Comparison of ENCODE assay signal across 31 mouse cellular contexts in genomic region chr17:25468301-25468700, GRCm38 (mm10). TPM values are rescaled to one million over a fixed set of nuclear protein-coding genes. Genes with fewer than 3 reads are reported as not detected.
DNase-seq lines count a peak whose midpoint lies in the region; ATAC-seq and TF ChIP-seq lines count a peak whose summit lies in the region.
"Had no signal": no experiment of that assay in that cellular context is flagged by ENCODE, and none has a peak within 500 bp of the region (broad histone marks: within the 10 kb centered on the region; RNA-seq: fewer than 3 reads in every experiment).

No protein-coding gene starts in this region.

- WGBS in cerebellum, adult 2 months, result 41% methylated on average over 6 of the region's 6 CpGs
- WGBS in heart, embryonic 13.5 days, result 34% methylated on average over 6 of the region's 6 CpGs
- 71% methylated on average over 6 of the region's 6 CpGs for WGBS in neural tube, embryonic 15.5 days
- WGBS in forebrain, embryonic 13.5 days, result 70% methylated on average over 6 of the region's 6 CpGs

- H3K9me3 ChIP-seq in heart, embryonic 13.5 days, result no peaks in the 10 kb centered on the region
- H3K9me3 ChIP-seq in neural tube, embryonic 15.5 days (replicated peaks), result no peaks in the 10 kb centered on the region
- H3K9me3 ChIP-seq in forebrain, embryonic 13.5 days (replicated peaks), result no peaks in the 10 kb centered on the region
- H3K9me3 ChIP-seq: forebrain, embryonic 12.5 days; G1E; intestine, embryonic 15.5 days; limb, embryonic 13.5 days; liver, embryonic 12.5 days; neural tube, embryonic 12.5 days had no signal

- H3K9ac ChIP-seq in heart, embryonic 13.5 days, result peak overlapping the region; percentile 44
- 0 out of 2 replicates have a peak overlapping the region, but pooled peaks have one; percentile 10 for H3K9ac ChIP-seq in neural tube, embryonic 15.5 days (replicated peaks)
- no peak overlapping the region for H3K9ac ChIP-seq in forebrain, embryonic 13.5 days
- H3K9ac ChIP-seq: forebrain, embryonic 12.5 days; intestine, embryonic 15.5 days; limb, embryonic 13.5 days; liver, embryonic 12.5 days; liver, postnatal 0 days; neural tube, embryonic 12.5 days had no signal

- no peak overlapping the region for H3K4me2 ChIP-seq in heart, embryonic 13.5 days
- no peak overlapping the region for H3K4me2 ChIP-seq in neural tube, embryonic 15.5 days
- no peak overlapping the region for H3K4me2 ChIP-seq in forebrain, embryonic 13.5 days
- H3K4me2 ChIP-seq: forebrain, embryonic 12.5 days; intestine, embryonic 15.5 days; limb, embryonic 13.5 days; liver, embryonic 12.5 days; midbrain, embryonic 11.5 days; neural tube, embryonic 12.5 days had no signal

- no peaks in the 10 kb centered on the region for H3K36me3 ChIP-seq in heart, embryonic 13.5 days
- H3K36me3 ChIP-seq in neural tube, embryonic 15.5 days, result no peaks in the 10 kb centered on the region
- no peaks in the 10 kb centered on the region for H3K36me3 ChIP-seq in forebrain, embryonic 13.5 days (ENCODE audit: poor library complexity, severe bottlenecking)
- H3K36me3 ChIP-seq: forebrain, embryonic 12.5 days; G1E; intestine, embryonic 15.5 days; limb, embryonic 13.5 days; liver, embryonic 12.5 days; neural tube, embryonic 12.5 days had no signal

- H3K27ac ChIP-seq in cerebellum, adult 2 months (ENCODE audit: insufficient read depth, low read length), result no peak overlapping the region
- peak overlapping the region; percentile 55; the same call in 1 of the 2 replicates for H3K27ac ChIP-seq in heart, embryonic 13.5 days (replicated peaks)
- H3K27ac ChIP-seq in neural tube, embryonic 15.5 days (replicated peaks), result no peak overlapping the region
- no peak overlapping the region for H3K27ac ChIP-seq in forebrain, embryonic 13.5 days
- H3K27ac ChIP-seq: forebrain, embryonic 12.5 days; hindbrain, postnatal 0 days; intestine, embryonic 15.5 days; kidney, postnatal 0 days; limb, embryonic 13.5 days; liver, embryonic 12.5 days; neural tube, embryonic 12.5 days had no signal

- no peaks in the 10 kb centered on the region for H3K4me1 ChIP-seq in cerebellum, adult 2 months (ENCODE audit: control insufficient read depth, insufficient read depth, low read length)
- peaks cover 84% of the 10 kb centered on the region for H3K4me1 ChIP-seq in heart, embryonic 13.5 days
- H3K4me1 ChIP-seq in neural tube, embryonic 15.5 days, result peaks cover 9% of the 10 kb centered on the region; the same call in 1 of the 2 replicates
- H3K4me1 ChIP-seq in forebrain, embryonic 13.5 days, result peaks cover 1% of the 10 kb centered on the region; the same call in 1 of the 2 replicates
- H3K4me1 ChIP-seq: liver, embryonic 12.5 days had no signal

- TF ChIP-seq POLR2A in cerebellum, adult 2 months (IDR thresholded peaks at IDR 0.05; ENCODE audit: borderline replicate concordance, insufficient read depth, low read length), result no peak

- H3K4me3 ChIP-seq in cerebellum, adult 2 months (replicated peaks; ENCODE audit: insufficient read depth, low read depth, low read length), result no peak overlapping the region
- H3K4me3 ChIP-seq in heart, embryonic 13.5 days, result no peak overlapping the region
- H3K4me3 ChIP-seq in neural tube, embryonic 15.5 days (replicated peaks), result no peak overlapping the region
- H3K4me3 ChIP-seq in forebrain, embryonic 13.5 days, result no peak overlapping the region
- H3K4me3 ChIP-seq: erythroblast, embryonic 14.5 days; forebrain, embryonic 12.5 days; intestine, embryonic 15.5 days; limb, embryonic 13.5 days; liver, embryonic 12.5 days; neural tube, embryonic 12.5 days had no signal

- DNase-seq in cerebellum, postnatal 10 days, result peak; percentile 21 to 24
- DNase-seq in cerebellum, adult 2 months, result no peak
- DNase-seq in heart, postnatal 4 days, result no peak
- DNase-seq in neural tube, embryonic 10.5 days (ENCODE audit: extremely low spot score, low spot score), result no peak
- DNase-seq: cerebellum, adult 11-12 months; cerebellum, postnatal 14 days; gastrocnemius, postnatal 10 days; kidney, adult 2 months; kidney, postnatal 4 days; liver, postnatal 0 days; right cerebral cortex, postnatal 4 days; thymus, adult 2 months; thymus, postnatal 36 days had no signal

- no peaks in the 10 kb centered on the region for H3K27me3 ChIP-seq in cerebellum, adult 2 months (ENCODE audit: control insufficient read depth, insufficient read depth, low read length)
- H3K27me3 ChIP-seq in heart, embryonic 13.5 days (replicated peaks), result peaks cover 23% of the 10 kb centered on the region
- peaks cover 19% of the 10 kb centered on the region for H3K27me3 ChIP-seq in neural tube, embryonic 15.5 days (replicated peaks)
- peaks cover 59% of the 10 kb centered on the region for H3K27me3 ChIP-seq in forebrain, embryonic 13.5 days

- ATAC-seq in heart, embryonic 13.5 days (ENCODE audit: extremely low read depth, insufficient number of reproducible peaks, low FRiP score, low TSS enrichment), result no peak
- no peak for ATAC-seq in neural tube, embryonic 15.5 days (ENCODE audit: low FRiP score)
- no peak for ATAC-seq in forebrain, embryonic 13.5 days
- ATAC-seq: hindbrain, postnatal 0 days; intestine, embryonic 15.5 days; liver, embryonic 12.5 days; liver, postnatal 0 days; midbrain, embryonic 16.5 days had no signal

- TF ChIP-seq CTCF in cerebellum, adult 2 months (IDR thresholded peaks at IDR 0.05; ENCODE audit: borderline replicate concordance, insufficient read depth, low read depth, low read length), result no peak

RNA-seq across cellular contexts. Expression of gene Tekt4, which starts 13.9 kb away (rescaled TPM):
- polyA plus RNA-seq in cerebellum, adult 2 months (2012; rRNA removed), result 1.1 and 1.3 TPM in 2 replicates
- polyA plus RNA-seq in heart, embryonic 13.5 days (2015; fragmentation: Nextera tagmentation; extraction: Ambion mirVana), result 0.23 and 0.47 TPM in 2 replicates
- total RNA-seq in heart, postnatal 4 days (2021), result under 1 TPM in 1 of 2 experiments, not detected in 1; 0.26 TPM
- 0.67 and 0.84 TPM in 2 replicates for polyA plus RNA-seq in neural tube, embryonic 15.5 days (2015; fragmentation: Nextera tagmentation; extraction: Ambion mirVana)
- polyA plus RNA-seq in forebrain, embryonic 13.5 days (2015; fragmentation: Nextera tagmentation; extraction: Ambion mirVana), result 0.57 and 0.82 TPM in 2 replicates
- total RNA-seq: G1E; gastrocnemius, postnatal 10 days; megakaryocyte, adult 5-6 weeks had no signal
- polyA plus RNA-seq: erythroblast, embryonic 14.5 days; G1E; intestine, embryonic 15.5 days; kidney, postnatal 0 days; limb, embryonic 13.5 days; liver, embryonic 12.5 days had no signal

RNA-seq across cellular contexts. Expression of gene Sstr5, which starts 28.8 kb away (rescaled TPM):
- 0.11 and 0.16 TPM in 2 replicates for polyA plus RNA-seq in cerebellum, adult 2 months (2012; rRNA removed)
- polyA plus RNA-seq in heart, embryonic 13.5 days (2015; fragmentation: Nextera tagmentation; extraction: Ambion mirVana), result 0.28 and 0.33 TPM in 2 replicates
- total RNA-seq in heart, postnatal 4 days (2021), result not detected
- 0.64 and 0.93 TPM in 2 replicates for polyA plus RNA-seq in neural tube, embryonic 15.5 days (2015; fragmentation: Nextera tagmentation; extraction: Ambion mirVana)
- polyA plus RNA-seq in forebrain, embryonic 13.5 days (2015; fragmentation: Nextera tagmentation; extraction: Ambion mirVana), result 0.10 and 0.11 TPM in 2 replicates
- total RNA-seq: gastrocnemius, postnatal 10 days; megakaryocyte, adult 5-6 weeks had no signal
- polyA plus RNA-seq: embryonic facial prominence, embryonic 14.5 days; erythroblast, embryonic 14.5 days; G1E; gonadal fat pad, adult 2 months; kidney, adult 2 months; kidney, postnatal 0 days; liver, embryonic 12.5 days; liver, postnatal 0 days; midbrain, embryonic 11.5 days; neural tube, embryonic 12.5 days; spleen, adult 2 months; thymus, adult 2 months had no signal

RNA-seq across cellular contexts. Expression of gene Cacna1h, which starts 34.7 kb away (rescaled TPM):
- 10.8 and 12.4 TPM in 2 replicates for polyA plus RNA-seq in cerebellum, adult 2 months (2012; rRNA removed)
- 6.5 and 8.1 TPM in 2 replicates for polyA plus RNA-seq in heart, embryonic 13.5 days (2015; fragmentation: Nextera tagmentation; extraction: Ambion mirVana)
- total RNA-seq in heart, postnatal 4 days (2021), result 10 to 100 TPM; 14.5 to 19.1 TPM
- 10.1 and 10.9 TPM in 2 replicates for polyA plus RNA-seq in neural tube, embryonic 15.5 days (2015; fragmentation: Nextera tagmentation; extraction: Ambion mirVana)
- polyA plus RNA-seq in forebrain, embryonic 13.5 days (2015; fragmentation: Nextera tagmentation; extraction: Ambion mirVana), result 7.9 and 9.1 TPM in 2 replicates
- total RNA-seq: megakaryocyte, adult 5-6 weeks had no signal
- polyA plus RNA-seq: G1E had no signal

Comparison
In these comparisons a context has a peak if more than half of its experiments do, and no peak if none do; other contexts are left out.
1. DNase-seq: peak in cerebellum, postnatal 10 days (2 of 2); none in cerebellum, adult 2 months (0 of 2), heart, postnatal 4 days (single experiment) and neural tube, embryonic 10.5 days (single experiment).